Mouse (Mus musculus): ENCODE results near the gene Kntc1.

Gene Kntc1

GRCm38 (mm10) chr5:123865365-123865764 is 115.8 kb downstream of the Kntc1 start, which contains the start of gene Hcar2:
TSS of gene Hcar2 (minus strand) at chr5:123865499.
- no peak for DNase-seq (ENCODE audit: low spot score in 2 of 2)

GRCm38 (mm10) chr5:123866457-123866856 is 116.9 kb downstream of the Kntc1 start:
- no peak for DNase-seq (ENCODE audit: low spot score in 2 of 2)

DNA sequence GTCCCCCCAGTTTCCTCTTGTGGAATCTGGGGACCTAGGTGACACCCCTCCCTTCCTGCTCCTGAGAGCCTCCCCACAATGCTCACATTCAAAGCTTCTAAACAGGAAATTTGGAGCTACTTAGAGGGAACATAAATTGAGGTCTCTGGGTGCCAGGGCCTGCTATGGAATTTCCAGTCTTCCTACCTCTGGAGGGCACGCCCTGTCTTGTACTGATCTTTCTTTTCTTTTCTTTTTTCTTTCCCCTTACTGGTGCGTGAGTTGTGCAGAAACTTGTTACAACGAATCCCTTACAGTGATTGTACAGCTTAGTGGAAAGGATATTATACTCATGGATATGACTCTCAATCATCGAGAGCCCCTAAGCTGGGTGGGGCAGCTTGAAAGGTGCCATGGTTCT is 120.1 kb downstream of the Kntc1 start:
- DNase-seq (ENCODE audit: low spot score in 2 of 2), result no peak

Data from right cerebral cortex, adult 2 months (tissue).